Mouse (Mus musculus): ENCODE measurements at regions not wholly inside any gene's neighbourhood (a gene's known extent, or its start where the extent isn't known, plus 50 kb on each side); places are given as distances from the start of the nearest gene placed in this dataset.

- DNase-seq (ENCODE audit: low read depth, low spot score): no peak
Observed at GRCm38 (mm10) chr13:51899319-51900042, 53.0 kb downstream of the Gadd45g start.

GRCm38 (mm10) chr13:51900043-51900440, 53.6 kb downstream of the Gadd45g start:
- DNase-seq (ENCODE audit: low read depth, low spot score): no peak

- peak; percentile 93 for DNase-seq (ENCODE audit: low read depth, low spot score)
Observed at GRCm38 (mm10) chr13:51902482-51903285, 56.2 kb downstream of the Gadd45g start.

- DNase-seq (ENCODE audit: low read depth, low spot score): no peak
Observed at GRCm38 (mm10) chr13:51903324-51903939, 57.0 kb downstream of the Gadd45g start.

GRCm38 (mm10) chr13:51905270-51905669, 58.8 kb downstream of the Gadd45g start:
- DNase-seq (ENCODE audit: low read depth, low spot score): no peak

- no peak for DNase-seq (ENCODE audit: low read depth, low spot score)
Observed at GRCm38 (mm10) chr13:51906103-51906502, 59.6 kb downstream of the Gadd45g start.

GRCm38 (mm10) chr13:51908514-51908913, 62.0 kb downstream of the Gadd45g start:
- no peak for DNase-seq (ENCODE audit: low read depth, low spot score)

GRCm38 (mm10) chr13:51911296-51911998, 65.0 kb downstream of the Gadd45g start:
- DNase-seq (ENCODE audit: low read depth, low spot score): no peak

GRCm38 (mm10) chr13:51912477-51912876, 66.0 kb downstream of the Gadd45g start:
- no peak for DNase-seq (ENCODE audit: low read depth, low spot score)

GRCm38 (mm10) chr13:51912994-51913393, 66.5 kb downstream of the Gadd45g start:
- DNase-seq (ENCODE audit: low read depth, low spot score): peak; percentile 88

- DNase-seq (ENCODE audit: low read depth, low spot score): peak; percentile 83
Observed at GRCm38 (mm10) chr13:51916666-51917240, 70.3 kb downstream of the Gadd45g start.

GRCm38 (mm10) chr13:51917658-51918057, 71.2 kb downstream of the Gadd45g start:
- DNase-seq (ENCODE audit: low read depth, low spot score): peak; percentile 56

GRCm38 (mm10) chr13:51918108-51918507, 71.6 kb downstream of the Gadd45g start:
- no peak for DNase-seq (ENCODE audit: low read depth, low spot score)

- DNase-seq (ENCODE audit: low read depth, low spot score): no peak
Observed at GRCm38 (mm10) chr13:51918781-51919170, 72.3 kb downstream of the Gadd45g start.

GRCm38 (mm10) chr13:51919171-51919793, 72.8 kb downstream of the Gadd45g start:
- no peak for DNase-seq (ENCODE audit: low read depth, low spot score)

- DNase-seq (ENCODE audit: low read depth, low spot score): no peak
Observed at GRCm38 (mm10) chr13:51919937-51920336, 73.5 kb downstream of the Gadd45g start.

GRCm38 (mm10) chr13:51920511-51921351, 74.3 kb downstream of the Gadd45g start:
- DNase-seq (ENCODE audit: low read depth, low spot score): no peak

- DNase-seq (ENCODE audit: low read depth, low spot score): no peak
Observed at GRCm38 (mm10) chr13:51921550-51921949, 75.1 kb downstream of the Gadd45g start.

GRCm38 (mm10) chr13:51926764-51927163, 80.3 kb downstream of the Gadd45g start:
- DNase-seq (ENCODE audit: low read depth, low spot score): no peak

GRCm38 (mm10) chr13:51929730-51930129, 83.3 kb downstream of the Gadd45g start:
- no peak for DNase-seq (ENCODE audit: low read depth, low spot score)

All from brain, adult 2 months (tissue).